Mouse (Mus musculus) liver, embryonic 12.5 days (tissue): Measurements from ENCODE around the gene Hnrnpab. TPM values are rescaled to one million over a fixed set of nuclear protein-coding genes. Genes with fewer than 3 reads are reported as not detected.

Experiments used
- ATAC-seq: fragments of 200-750 bp; cut with Nextera tagmentation; 2 replicates; pipeline ENCODE4 v1.8.0; 2017; ENCODE audit warnings: moderate number of reproducible peaks, mild to moderate bottlenecking, moderate library complexity
- H3K27ac ChIP-seq: fragments of 300-500 bp; sonication (generic); 2 replicates; pipeline ENCODE4 v1.5.1; 2016; ENCODE audit warnings: mild to moderate bottlenecking
- H3K27me3 ChIP-seq: fragments of 300-500 bp; sonication (generic); replicated peaks from 2 replicates; pipeline ENCODE4 v1.6.1; 2016; ENCODE audit warnings: mild to moderate bottlenecking, moderate library complexity
- H3K36me3 ChIP-seq: fragments of 300-500 bp; sonication (generic); 2 replicates; pipeline ENCODE4 v1.6.1; 2016; ENCODE audit warnings: mild to moderate bottlenecking, moderate library complexity
- H3K4me1 ChIP-seq: fragments of 300-500 bp; sonication (generic); 2 replicates; pipeline ENCODE4 v1.6.1; 2016
- H3K4me2 ChIP-seq: fragments of 300-500 bp; sonication (generic); 2 replicates; pipeline ENCODE4 v1.6.1; 2016; ENCODE audit warnings: mild to moderate bottlenecking, moderate library complexity
- H3K4me3 ChIP-seq: fragments of 300-500 bp; sonication (generic); 2 replicates; pipeline ENCODE4 v1.5.1; 2016; ENCODE audit warnings: mild to moderate bottlenecking, moderate library complexity
- H3K9ac ChIP-seq: fragments of 300-500 bp; sonication (generic); 2 replicates; pipeline ENCODE4 v1.6.1; 2016; ENCODE audit warnings: mild to moderate bottlenecking, moderate library complexity
- H3K9me3 ChIP-seq: fragments of 300-500 bp; sonication (generic); replicated peaks from 2 replicates; pipeline ENCODE4 v1.6.1; 2016; ENCODE audit warnings: mild to moderate bottlenecking, moderate library complexity
- WGBS: fragments of 180-500 bp; shearing (Covaris S2); methylation state at CpG from one replicate; pipeline ENCODE4 v1.1.7; 2016; ENCODE audit not compliant: insufficient replicate concordance; 5-methylcytosine and 5-hydroxymethylcytosine counted together
- polyA plus RNA-seq: library from polyadenylated mRNA; unstranded; fragments of >200 nt; fragmentation: Nextera tagmentation; extraction: Ambion mirVana; gene quantifications from 2 replicates; pipeline ENCODE4 v1.2.1, GENCODE M21; 2016

Gene Hnrnpab
- polyA plus RNA-seq, 1 experiment from 2014 or later, result 503 TPM

DNA sequence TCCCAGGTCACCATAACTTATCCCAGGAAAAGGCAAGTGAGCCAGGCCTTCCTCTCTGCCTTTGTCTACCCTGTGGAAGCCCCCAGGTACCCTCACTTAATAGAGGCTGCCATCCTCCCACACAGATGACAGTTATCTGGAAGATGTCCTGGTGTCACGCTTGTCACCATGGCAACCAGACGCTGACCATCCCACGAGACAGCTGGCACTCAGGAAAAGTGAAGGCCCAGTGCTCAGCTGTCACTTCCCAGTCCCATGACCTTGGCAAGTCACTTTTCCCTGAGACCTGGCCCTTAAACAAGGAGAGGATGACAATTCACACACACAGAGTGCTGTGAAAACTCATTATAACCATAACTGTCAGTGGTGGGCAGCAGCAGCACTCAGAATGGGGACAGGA, 54.6 kb downstream of the Hnrnpab start:
- WGBS, result 63% methylated on average over 3 of the region's 3 CpGs
- Histone ChIP-seq H3K4me2 (no peak overlapping the region), H3K9me3 (no peaks in the 10 kb centered on the region), H3K27me3 (0 out of 2 replicates have a peak, but pooled peaks cover 3% of the 10 kb centered on the region), H3K4me3 (no peak overlapping the region), H3K27ac (no peak overlapping the region), H3K36me3 (no peaks in the 10 kb centered on the region), H3K4me1 (peaks cover 9% of the 10 kb centered on the region; the same call in 1 of the 2 replicates), H3K9ac (no peak overlapping the region)
- ATAC-seq, result no peak

DNA sequence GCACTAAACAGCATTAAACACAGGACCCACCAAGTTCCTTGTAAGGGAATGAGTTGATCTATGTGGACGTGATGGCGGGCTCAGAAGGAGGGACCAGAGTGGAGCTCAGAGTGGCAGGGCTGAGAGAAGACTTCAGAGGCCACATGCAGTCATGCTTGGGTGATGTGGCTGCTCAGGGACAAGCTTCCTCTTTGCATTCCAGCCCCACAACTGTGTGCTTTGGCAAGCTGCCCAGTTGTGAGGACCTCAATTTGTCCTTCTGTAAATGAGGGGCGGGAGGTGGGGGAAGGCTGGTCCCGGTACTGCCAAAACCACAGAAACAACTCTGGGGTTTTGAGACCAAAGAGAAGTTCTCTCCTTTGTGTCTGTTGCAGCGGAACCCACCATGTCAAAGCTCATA, 55.4 kb downstream of the Hnrnpab start:
- Histone ChIP-seq H3K9me3 (no peaks in the 10 kb centered on the region), H3K36me3 (no peaks in the 10 kb centered on the region), H3K4me2 (no peak overlapping the region), H3K4me3 (no peak overlapping the region), H3K27ac (no peak overlapping the region), H3K27me3 (0 out of 2 replicates have a peak, but pooled peaks cover 4% of the 10 kb centered on the region), H3K4me1 (peaks cover 9% of the 10 kb centered on the region; the same call in 1 of the 2 replicates), H3K9ac (no peak overlapping the region)
- no peak for ATAC-seq
- WGBS, result 31% methylated on average over 5 of the region's 5 CpGs

Other genes starting within 250 kb of the Hnrnpab start
- gene Phykpl, start 22.1 kb downstream of the Hnrnpab start, polyA plus RNA-seq, result 20.1 and 22.2 TPM in 2 replicates
- 217 and 228 TPM in 2 replicates for gene Nhp2, start 12.9 kb upstream of the Hnrnpab start, polyA plus RNA-seq
- 30.4 and 34.4 TPM in 2 replicates for gene Rmnd5b, start 29.0 kb upstream of the Hnrnpab start, polyA plus RNA-seq
- 4.9 and 5.3 TPM in 2 replicates for gene N4bp3, start 44.0 kb upstream of the Hnrnpab start, polyA plus RNA-seq
- gene D930048N14Rik, start 44.1 kb upstream of the Hnrnpab start, polyA plus RNA-seq, result 0.84 and 0.95 TPM in 2 replicates
- gene 0610009B22Rik, start 82.0 kb upstream of the Hnrnpab start, polyA plus RNA-seq, result 46.6 and 50.8 TPM in 2 replicates
- 9.9 and 11.0 TPM in 2 replicates for gene Sec24a, start 156.8 kb upstream of the Hnrnpab start, polyA plus RNA-seq
- 84.8 and 88.7 TPM in 2 replicates for gene Sar1b, start 156.8 kb upstream of the Hnrnpab start, polyA plus RNA-seq